Mouse (Mus musculus) liver, adult 2 months (tissue): ENCODE data around the gene Hoxb4. TPM values are rescaled to one million over a fixed set of nuclear protein-coding genes. Genes with fewer than 3 reads are reported as not detected.

Source experiments
- DNase-seq: peaks from one replicate; pipeline ENCODE4 v3.0.0-alpha.2; 2011; ENCODE audit warnings: low read depth, low spot score; ENCODE audit errors: extremely low read depth
- H3K27ac ChIP-seq: fragments of 200-500 bp; replicated peaks from 2 replicates; pipeline ENCODE4 v1.5.1; 2012; ENCODE audit warnings: low read depth, mild to moderate bottlenecking, control low read depth, inconsistent platforms, low read length; ENCODE audit not compliant: insufficient read depth
- H3K27me3 ChIP-seq: fragments of 200-500 bp; 2 replicates; pipeline ENCODE4 v1.6.1; 2012; ENCODE audit warnings: mild to moderate bottlenecking, moderate library complexity, low read length, inconsistent platforms; ENCODE audit not compliant: control insufficient read depth, insufficient read depth
- H3K36me3 ChIP-seq: fragments of 200-500 bp; 2 replicates; pipeline ENCODE4 v1.6.1; 2012; ENCODE audit warnings: low read length, inconsistent platforms; ENCODE audit not compliant: control insufficient read depth, insufficient read depth
- H3K4me1 ChIP-seq: fragments of 200-500 bp; 2 replicates; pipeline ENCODE4 v1.6.1; 2011; ENCODE audit warnings: low read length; ENCODE audit not compliant: control insufficient read depth, insufficient read depth
- H3K4me3 ChIP-seq: fragments of 200-500 bp; 2 replicates; pipeline ENCODE4 v1.5.1; 2011; ENCODE audit warnings: low read depth, mild to moderate bottlenecking, control low read depth, low read length, moderate library complexity; ENCODE audit not compliant: insufficient read depth
- H3K79me2 ChIP-seq: fragments of 200-500 bp; 2 replicates; pipeline ENCODE4 v1.6.1; 2012; ENCODE audit warnings: inconsistent platforms, mild to moderate bottlenecking, low read length, moderate library complexity; ENCODE audit not compliant: control insufficient read depth, insufficient read depth
- H3K9ac ChIP-seq: fragments of 200-500 bp; 2 replicates; pipeline ENCODE4 v1.6.1; 2012; ENCODE audit warnings: low read depth, mild to moderate bottlenecking, control low read depth, inconsistent platforms, low read length
- CTCF ChIP-seq: fragments of 200-500 bp; IDR thresholded peaks from 2 replicates; pipeline ENCODE4 v1.5.1; 2011; ENCODE audit warnings: low read depth, low read length, control low read depth
- POLR2A ChIP-seq: fragments of 200-500 bp; IDR thresholded peaks from 2 replicates; pipeline ENCODE4 v1.6.1; 2011; ENCODE audit warnings: low read length, control low read depth; ENCODE audit not compliant: insufficient read depth; ENCODE audit errors: extremely low read depth
- WGBS: fragments of 180-500 bp; shearing (Covaris S2); methylation state at CpG from one replicate; pipeline ENCODE4 v1.1.7; 2018; 5-methylcytosine and 5-hydroxymethylcytosine counted together
- polyA plus RNA-seq: library from polyadenylated mRNA; depleted of rRNA; stranded (reverse); fragments of >200 nt; gene quantifications from 2 replicates; pipeline ENCODE4 v1.2.3, GENCODE M21; 2012
- total RNA-seq: library from RNA; depleted of rRNA; stranded (reverse); fragments of >200 nt; gene quantifications from 2 replicates; pipeline ENCODE4 v1.2.3, GENCODE M21; 2014

The Hoxb4 gene
- total and polyA plus RNA-seq, 2 experiments, result 0.37 to 0.91 TPM

DNA sequence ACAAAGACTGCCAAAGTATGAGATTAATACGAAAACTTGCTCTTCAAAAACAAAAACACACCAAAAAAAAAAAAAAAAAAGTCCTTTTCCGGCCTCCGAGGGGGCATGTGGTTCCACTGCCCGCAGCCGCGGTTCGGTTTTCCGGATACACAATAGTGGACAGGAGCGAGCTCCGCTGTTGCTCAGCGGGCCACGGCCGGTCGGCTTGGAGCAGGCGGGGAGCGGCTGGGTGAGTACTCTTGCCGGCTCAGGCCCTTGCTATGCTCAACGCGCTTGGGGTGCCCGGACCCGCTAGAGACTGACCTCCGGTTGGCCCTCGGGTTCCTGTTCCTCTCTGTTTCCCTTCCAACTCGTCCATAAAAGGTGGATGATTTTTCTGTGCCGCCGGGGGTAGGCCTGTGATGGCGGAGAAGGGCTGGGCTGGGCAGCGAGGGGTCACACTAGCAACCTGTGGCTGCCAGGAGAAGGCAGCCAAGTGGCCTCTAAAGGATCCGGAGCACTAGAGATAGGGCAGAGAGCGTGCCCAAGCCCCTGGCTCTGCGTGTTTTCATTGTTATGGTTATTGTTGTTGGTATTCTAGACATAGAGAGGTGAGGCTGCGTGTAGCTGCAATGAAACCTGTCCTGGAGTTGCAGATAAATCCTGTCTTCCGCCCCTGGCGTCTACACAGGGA, 3.3 kb upstream of the Hoxb4 start:
- WGBS, result 3% methylated on average over 34 of the region's 34 CpGs
- Histone ChIP-seq H3K4me1 (0 out of 2 replicates have a peak, but pooled peaks cover 5% of the 10 kb centered on the region), H3K9ac (peak overlapping the region; percentile 60), H3K36me3 (no peaks in the 10 kb centered on the region), H3K4me3 (peak overlapping the region; percentile 58), H3K79me2 (peaks cover under 1% of the 10 kb centered on the region; the same call in 1 of the 2 replicates), H3K27me3 (peaks cover 11% of the 10 kb centered on the region), H3K27ac (peak overlapping the region; percentile 62)
- no peak for TF ChIP-seq POLR2A
- TF ChIP-seq CTCF, result no peak
- DNase-seq, result no peak

DNA sequence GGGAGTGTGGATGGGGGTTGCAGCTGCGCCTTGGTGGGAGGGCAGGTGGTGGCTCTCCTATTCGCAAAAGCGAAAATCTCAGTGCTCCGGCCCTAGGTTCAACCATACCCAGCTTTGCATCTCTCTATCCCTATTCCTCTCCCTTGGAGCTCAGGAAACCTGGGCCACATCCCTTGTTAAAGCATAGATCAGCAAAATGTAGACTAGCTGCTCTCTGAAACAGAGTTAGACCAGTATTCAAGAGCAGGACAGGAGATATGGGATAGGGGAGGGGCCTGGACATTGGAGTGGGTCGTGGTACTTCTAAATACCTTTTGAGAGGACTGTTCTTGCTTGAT, 2.8 kb upstream of the Hoxb4 start:
- Histone ChIP-seq H3K36me3 (no peaks in the 10 kb centered on the region), H3K27ac (peak overlapping the region; percentile 62), H3K4me1 (0 out of 2 replicates have a peak, but pooled peaks cover 5% of the 10 kb centered on the region), H3K9ac (peak overlapping the region; percentile 60), H3K79me2 (peaks cover 3% of the 10 kb centered on the region; the same call in 1 of the 2 replicates), H3K27me3 (peaks cover 14% of the 10 kb centered on the region), H3K4me3 (peak overlapping the region; percentile 58)
- 9% methylated on average over 5 of the region's 5 CpGs for WGBS
- DNase-seq, result no peak
- no peak for TF ChIP-seq CTCF
- no peak for TF ChIP-seq POLR2A

DNA sequence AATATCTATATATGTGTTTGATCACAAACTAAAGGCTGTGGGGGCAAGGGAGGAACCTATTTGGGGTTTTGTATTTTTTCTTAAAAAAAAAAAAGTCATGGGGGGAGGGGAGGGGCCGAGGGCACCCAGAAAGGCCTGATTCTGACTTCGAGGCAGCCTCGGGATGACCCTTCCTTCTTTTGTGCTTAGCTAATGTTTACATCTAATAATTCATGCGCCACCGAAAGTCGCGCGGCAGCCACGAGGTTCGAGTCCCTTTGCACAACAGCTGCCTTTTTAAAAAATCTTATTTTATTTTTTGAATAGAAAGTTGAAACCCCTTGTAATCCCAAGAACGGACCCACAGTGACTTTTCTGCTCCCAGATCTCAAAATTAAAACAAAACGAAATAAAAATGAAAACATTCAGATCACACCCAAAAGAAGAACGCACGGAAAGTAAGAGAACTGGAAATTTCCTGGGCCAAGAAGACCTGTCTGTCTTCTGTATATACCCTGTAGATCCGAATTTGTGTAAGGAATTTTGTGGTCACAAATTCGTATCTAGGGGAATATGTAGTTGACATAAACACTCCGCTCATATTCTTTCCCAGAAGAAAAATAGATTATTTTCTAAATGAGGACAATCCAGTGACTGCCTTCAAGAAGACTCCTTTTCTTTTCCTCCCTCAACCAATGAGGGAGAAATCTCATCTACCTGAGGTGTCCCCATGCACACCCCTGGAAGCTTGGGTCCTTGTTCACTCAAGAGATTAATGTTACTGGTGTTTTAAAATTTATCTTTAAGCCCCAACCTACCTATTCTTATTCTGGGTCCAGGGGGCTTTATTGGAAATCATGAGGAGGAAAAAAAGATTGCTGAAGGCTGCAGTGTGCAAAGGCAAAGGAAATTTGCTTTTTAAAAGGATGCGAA, 1.1 kb upstream of the Hoxb4 start:
- no peak overlapping the region for H3K9ac ChIP-seq
- no peak for DNase-seq
- no peaks in the 10 kb centered on the region; the same call in 1 of the 2 replicates for H3K36me3 ChIP-seq
- H3K4me3 ChIP-seq, result no peak overlapping the region
- no peaks in the 10 kb centered on the region for H3K4me1 ChIP-seq
- 23% methylated on average over 18 of the region's 18 CpGs for WGBS
- TF ChIP-seq POLR2A, result no peak
- no peak for TF ChIP-seq CTCF
- no peak overlapping the region for H3K27ac ChIP-seq
- peaks cover 14% of the 10 kb centered on the region for H3K27me3 ChIP-seq
- peaks cover 3% of the 10 kb centered on the region; the same call in 1 of the 2 replicates for H3K79me2 ChIP-seq

DNA sequence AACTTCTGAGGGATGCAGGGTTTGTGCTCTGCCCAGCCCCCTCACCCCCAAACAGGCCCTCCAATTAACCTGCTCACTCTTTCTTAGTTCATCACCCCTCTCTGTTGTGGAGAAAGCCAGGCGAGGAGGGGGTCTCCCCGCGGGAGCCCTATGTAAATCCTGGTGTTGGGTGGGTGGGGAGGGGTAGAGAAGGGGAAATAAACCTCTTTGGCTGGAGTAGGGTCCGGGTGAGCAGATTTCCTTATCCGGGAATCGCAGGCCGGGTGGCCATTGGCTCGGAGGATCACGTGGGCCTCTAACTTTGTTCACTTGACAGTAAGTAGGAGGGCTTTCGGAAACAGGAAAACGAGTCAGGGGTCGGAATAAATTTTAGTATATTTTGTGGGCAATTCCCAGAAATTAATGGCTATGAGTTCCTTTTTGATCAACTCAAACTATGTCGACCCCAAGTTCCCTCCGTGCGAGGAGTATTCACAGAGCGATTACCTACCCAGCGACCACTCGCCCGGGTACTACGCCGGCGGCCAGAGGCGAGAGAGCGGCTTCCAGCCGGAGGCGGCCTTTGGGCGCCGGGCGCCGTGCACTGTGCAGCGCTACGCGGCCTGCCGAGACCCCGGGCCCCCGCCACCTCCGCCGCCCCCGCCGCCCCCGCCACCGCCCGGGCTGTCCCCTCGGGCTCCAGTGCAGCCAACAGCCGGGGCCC, 452 bp downstream of the Hoxb4 start:
- no peaks in the 10 kb centered on the region for H3K4me1 ChIP-seq
- WGBS, result 3% methylated on average over 45 of the region's 45 CpGs
- peaks cover 3% of the 10 kb centered on the region; the same call in 1 of the 2 replicates for H3K79me2 ChIP-seq
- H3K27me3 ChIP-seq, result peaks cover 14% of the 10 kb centered on the region
- peak overlapping the region; percentile 90 for H3K9ac ChIP-seq
- TF ChIP-seq POLR2A (no peak), CTCF (no peak)
- DNase-seq, result no peak
- H3K27ac ChIP-seq, result peak overlapping the region; percentile 80
- peak overlapping the region; percentile 89 for H3K4me3 ChIP-seq
- no peaks in the 10 kb centered on the region; the same call in 1 of the 2 replicates for H3K36me3 ChIP-seq

DNA sequence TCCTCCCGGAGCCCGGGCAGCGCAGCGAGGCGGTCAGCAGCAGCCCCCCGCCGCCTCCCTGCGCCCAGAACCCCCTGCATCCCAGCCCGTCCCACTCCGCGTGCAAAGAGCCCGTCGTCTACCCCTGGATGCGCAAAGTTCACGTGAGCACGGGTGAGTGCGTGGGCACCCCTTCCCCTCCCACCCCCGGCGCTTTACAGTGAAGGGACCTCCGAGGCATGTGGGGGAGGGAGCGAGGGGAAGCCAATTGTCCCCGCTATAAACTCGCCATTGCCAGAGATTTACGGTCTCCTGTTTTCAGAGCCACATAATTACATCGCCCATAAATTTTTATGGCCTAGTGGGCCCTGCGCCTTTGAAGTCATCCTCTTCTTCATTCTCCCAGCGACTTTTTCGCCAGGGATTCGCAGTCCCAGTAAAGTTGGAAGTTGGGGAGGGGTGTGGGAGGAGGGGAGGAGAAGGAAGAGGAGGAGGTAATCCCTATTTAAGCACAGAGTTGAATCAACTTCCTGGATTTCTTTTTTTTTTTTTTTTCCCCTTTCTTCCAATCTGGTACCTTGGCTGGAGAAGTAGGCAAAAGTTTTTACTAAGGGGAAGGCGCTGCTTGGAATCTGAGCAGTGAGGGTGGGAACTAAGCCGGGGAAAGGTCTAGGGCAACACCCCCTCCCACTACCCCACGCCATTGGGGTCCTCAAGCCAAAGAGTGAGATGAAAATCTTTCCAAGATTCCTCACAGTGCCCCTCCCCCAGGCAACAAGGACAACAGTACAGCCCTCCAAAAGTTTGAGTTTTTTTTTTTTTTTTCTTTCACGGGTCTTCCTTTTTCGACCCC, 1.2 kb downstream of the Hoxb4 start:
- Histone ChIP-seq H3K36me3 (no peaks in the 10 kb centered on the region; the same call in 1 of the 2 replicates), H3K4me1 (no peaks in the 10 kb centered on the region), H3K4me3 (peak overlapping the region; percentile 89), H3K79me2 (peaks cover 3% of the 10 kb centered on the region; the same call in 1 of the 2 replicates), H3K9ac (peak overlapping the region; percentile 90), H3K27ac (peak overlapping the region; percentile 74), H3K27me3 (peaks cover 14% of the 10 kb centered on the region)
- TF ChIP-seq POLR2A (no peak), CTCF (no peak)
- no peak for DNase-seq
- 2% methylated on average over 34 of the region's 34 CpGs for WGBS
